Mouse (Mus musculus): ENCODE results near the gene Vdr. TPM values are rescaled to one million over a fixed set of nuclear protein-coding genes. Genes with fewer than 3 reads are reported as not detected.

Vdr gene
- polyA plus RNA-seq, 1 experiment from 2014 or later: 0.07 TPM

DNA sequence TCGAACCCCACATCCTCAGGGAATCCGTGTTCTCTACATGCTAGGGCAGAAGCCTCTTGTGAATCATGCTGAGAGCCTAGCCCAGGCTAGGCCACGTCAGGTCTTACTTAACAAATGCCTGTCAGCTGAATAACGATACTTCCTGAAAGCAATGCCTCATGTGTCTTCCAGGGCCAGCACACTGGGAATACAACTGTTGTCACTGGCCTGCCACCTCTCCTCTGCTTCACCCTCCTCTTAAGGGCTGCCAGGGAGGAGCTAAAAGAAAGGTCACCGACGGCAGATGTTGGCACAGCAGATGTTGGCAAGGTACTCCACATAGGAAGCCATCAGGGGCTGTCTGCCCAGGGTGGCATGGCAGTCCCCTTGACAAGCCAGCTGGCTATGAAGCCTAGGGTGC, 86.4 kb downstream of the Vdr start:
- WGBS: 77% methylated on average over 6 of the region's 6 CpGs
- Histone ChIP-seq H3K9ac (0 out of 2 replicates have a peak overlapping the region, but pooled peaks have one; percentile 1), H3K4me3 (no peak overlapping the region), H3K36me3 (0 out of 2 replicates have a peak, but pooled peaks cover 3% of the 10 kb centered on the region), H3K4me2 (no peak overlapping the region), H3K27ac (replicated peaks) (0 out of 2 replicates have a peak overlapping the region, but pooled peaks have one; percentile 38), H3K4me1 (replicated peaks) (peaks cover 89% of the 10 kb centered on the region), H3K27me3 (no peaks in the 10 kb centered on the region), H3K9me3 (no peaks in the 10 kb centered on the region)
- no peak for ATAC-seq (ENCODE audit: low read depth)

DNA sequence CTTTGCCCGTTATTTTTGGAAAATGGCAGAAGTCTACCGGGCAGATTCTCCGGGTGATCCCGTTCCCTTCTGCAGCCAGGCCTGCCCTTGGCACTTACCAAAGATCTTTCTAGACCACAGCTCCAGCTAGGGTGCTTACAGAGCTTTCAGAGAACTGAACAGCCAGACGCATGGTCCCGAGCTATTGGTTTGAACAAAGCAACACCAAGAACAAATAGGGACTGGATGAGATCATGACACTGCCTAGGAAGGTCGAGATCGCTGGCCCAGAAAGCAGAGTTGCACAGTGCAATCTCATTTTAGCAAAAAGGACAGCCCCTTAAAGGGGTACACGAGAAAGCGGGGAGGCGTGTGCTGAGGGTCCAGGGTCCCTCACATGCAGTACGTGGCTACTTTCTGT, 87.0 kb downstream of the Vdr start:
- no peak for ATAC-seq (ENCODE audit: low read depth)

DNA sequence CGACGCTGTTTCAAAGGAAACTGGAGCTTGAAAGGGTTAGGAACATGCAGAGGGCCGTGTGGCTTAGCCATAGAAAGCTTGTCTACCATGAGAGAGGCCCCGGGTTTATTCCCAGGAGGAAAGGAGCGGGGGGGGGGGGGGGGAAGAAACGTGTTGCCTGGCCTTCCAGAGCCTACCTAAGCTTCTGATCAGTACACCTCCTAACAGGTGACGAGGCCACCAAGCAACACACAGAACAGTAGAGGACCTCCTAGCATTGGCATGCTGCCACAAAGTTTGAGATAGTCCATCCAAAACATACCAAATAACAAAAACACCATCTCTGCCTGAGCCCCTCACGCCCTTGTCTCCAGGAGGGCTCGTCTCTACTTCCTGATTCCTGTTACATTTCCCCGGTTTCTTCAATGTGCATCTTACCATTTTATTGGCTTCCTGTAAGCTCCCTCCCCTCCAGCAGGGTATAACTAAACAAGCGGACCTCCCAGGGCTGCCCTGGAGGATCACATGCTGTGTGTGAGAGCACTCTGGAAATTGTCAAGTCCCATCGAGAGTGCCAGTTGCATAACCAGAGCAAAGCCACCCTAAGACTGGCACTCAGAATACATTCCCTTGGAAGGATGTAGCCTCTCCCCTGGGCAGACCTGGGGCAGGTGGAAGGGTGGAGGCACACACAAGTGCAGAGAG, 87.7 kb downstream of the Vdr start:
- Histone ChIP-seq H3K9ac (peak overlapping the region; percentile 31; the same call in 1 of the 2 replicates), H3K9me3 (no peaks in the 10 kb centered on the region), H3K4me2 (no peak overlapping the region), H3K27ac (replicated peaks) (peak overlapping the region; percentile 38; the same call in 1 of the 2 replicates), H3K4me3 (no peak overlapping the region), H3K4me1 (replicated peaks) (peaks cover 81% of the 10 kb centered on the region), H3K36me3 (0 out of 2 replicates have a peak, but pooled peaks cover 3% of the 10 kb centered on the region), H3K27me3 (no peaks in the 10 kb centered on the region)
- 52% methylated on average over 12 of the region's 12 CpGs for WGBS
- no peak for ATAC-seq (ENCODE audit: low read depth)

More for the DNA sequence above, 87.0 kb downstream of the Vdr start:
- no peaks in the 10 kb centered on the region for H3K27me3 ChIP-seq
- H3K4me1 ChIP-seq (replicated peaks): peaks cover 87% of the 10 kb centered on the region
- H3K4me3 ChIP-seq: no peak overlapping the region
- H3K9ac ChIP-seq: 0 out of 2 replicates have a peak overlapping the region, but pooled peaks have one; percentile 1
- no peak overlapping the region for H3K4me2 ChIP-seq
- WGBS: 70% methylated on average over 12 of the region's 12 CpGs
- H3K36me3 ChIP-seq: 0 out of 2 replicates have a peak, but pooled peaks cover 3% of the 10 kb centered on the region
- H3K9me3 ChIP-seq: no peaks in the 10 kb centered on the region
- H3K27ac ChIP-seq (replicated peaks): peak overlapping the region; percentile 38; the same call in 1 of the 2 replicates

DNA sequence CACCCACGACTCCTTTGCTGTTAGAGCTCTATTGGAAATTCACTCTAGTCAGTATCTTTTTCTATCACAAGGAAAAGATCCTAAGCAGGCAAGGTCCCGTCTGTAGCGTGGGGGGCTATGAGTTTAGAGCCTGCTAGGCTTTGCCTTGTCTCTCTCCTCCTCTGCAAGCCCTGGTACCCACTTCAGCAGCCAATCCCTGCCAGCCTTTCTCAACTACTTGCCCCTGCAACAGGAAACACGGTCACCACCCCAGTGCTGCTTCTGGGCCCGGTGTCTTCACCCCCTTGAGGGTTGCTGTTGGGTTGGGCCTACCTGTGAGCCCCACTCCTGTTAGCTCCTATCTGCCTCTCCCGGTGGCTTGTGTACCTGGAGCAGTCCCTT, 88.5 kb downstream of the Vdr start:
- no peak overlapping the region for H3K4me3 ChIP-seq
- H3K4me1 ChIP-seq (replicated peaks): peaks cover 75% of the 10 kb centered on the region
- no peak for ATAC-seq (ENCODE audit: low read depth)
- H3K36me3 ChIP-seq: 0 out of 2 replicates have a peak, but pooled peaks cover 3% of the 10 kb centered on the region
- H3K9ac ChIP-seq: 0 out of 2 replicates have a peak overlapping the region, but pooled peaks have one; percentile 22
- H3K9me3 ChIP-seq: no peaks in the 10 kb centered on the region
- H3K27me3 ChIP-seq: no peaks in the 10 kb centered on the region
- no peak overlapping the region; the same call in none of the 2 replicates for H3K27ac ChIP-seq (replicated peaks)
- no peak overlapping the region for H3K4me2 ChIP-seq
- 70% methylated on average over 6 of the region's 6 CpGs for WGBS

DNA sequence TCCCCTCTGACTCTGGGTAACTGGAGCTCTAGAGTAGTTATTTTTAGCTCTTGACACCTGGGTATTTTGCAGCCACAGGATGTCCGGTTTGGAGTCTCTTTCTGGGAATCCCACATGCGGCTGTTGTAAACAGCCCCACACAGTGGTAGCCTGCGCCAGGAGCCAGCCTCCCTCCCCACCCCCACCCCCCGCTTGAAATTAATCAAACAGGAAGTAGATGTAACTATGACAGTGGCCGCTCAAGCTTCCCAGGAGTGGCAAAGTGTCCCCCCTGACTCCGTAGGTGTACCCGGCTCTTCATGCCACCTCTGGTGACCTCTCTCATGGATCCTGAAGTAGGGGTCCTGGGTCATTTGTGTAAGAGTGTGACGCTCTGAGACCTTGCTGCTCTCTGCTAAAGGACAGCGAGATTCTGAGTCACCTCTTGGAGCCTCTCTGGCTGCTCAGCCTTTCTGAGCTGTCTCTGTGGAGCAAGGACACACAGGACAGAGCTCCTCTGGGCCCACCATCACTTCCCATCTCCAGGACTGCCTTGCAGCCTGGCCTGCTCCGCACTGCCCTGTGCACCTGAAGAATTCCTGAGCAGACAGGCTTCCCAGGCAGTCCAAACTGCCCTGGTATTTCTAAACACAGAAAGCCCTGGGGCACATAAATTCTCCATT, 89.0 kb downstream of the Vdr start:
- Histone ChIP-seq H3K4me1 (replicated peaks) (peaks cover 70% of the 10 kb centered on the region), H3K9ac (no peak overlapping the region)
- 61% methylated on average over 10 of the region's 10 CpGs for WGBS

DNA sequence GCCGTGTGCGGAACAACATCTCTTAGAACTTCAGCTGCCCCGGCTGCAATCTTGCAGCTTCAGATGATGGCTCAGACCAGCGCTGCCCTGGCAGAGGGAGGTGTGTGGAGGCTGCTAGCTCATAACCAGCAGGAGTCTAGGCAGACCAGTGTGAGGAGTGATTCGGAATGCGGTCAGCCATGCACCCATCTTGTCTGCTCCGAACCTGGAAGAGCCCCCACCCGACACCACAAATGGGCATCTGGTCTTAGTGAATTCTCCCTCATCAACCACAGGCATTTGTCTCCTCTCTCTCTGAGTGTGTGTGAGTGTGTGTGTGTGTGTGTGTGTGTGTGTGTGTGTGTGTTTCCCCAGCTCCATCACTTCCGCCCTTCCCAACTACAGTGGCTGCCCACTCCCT, 90.5 kb downstream of the Vdr start:
- Histone ChIP-seq H3K27me3 (no peaks in the 10 kb centered on the region), H3K27ac (replicated peaks) (no peak overlapping the region), H3K4me1 (replicated peaks) (peaks cover 61% of the 10 kb centered on the region), H3K9ac (no peak overlapping the region), H3K36me3 (0 out of 2 replicates have a peak, but pooled peaks cover 3% of the 10 kb centered on the region), H3K4me3 (no peak overlapping the region), H3K9me3 (no peaks in the 10 kb centered on the region), H3K4me2 (no peak overlapping the region)
- 80% methylated on average over 9 of the region's 9 CpGs for WGBS
- no peak for ATAC-seq (ENCODE audit: low read depth)

More for the DNA sequence above, 89.0 kb downstream of the Vdr start:
- Histone ChIP-seq H3K36me3 (0 out of 2 replicates have a peak, but pooled peaks cover 3% of the 10 kb centered on the region), H3K4me3 (no peak overlapping the region), H3K4me2 (no peak overlapping the region), H3K9me3 (no peaks in the 10 kb centered on the region), H3K27me3 (no peaks in the 10 kb centered on the region), H3K27ac (replicated peaks) (peak overlapping the region; percentile 28; the same call in 1 of the 2 replicates)
- no peak for ATAC-seq (ENCODE audit: low read depth)

DNA sequence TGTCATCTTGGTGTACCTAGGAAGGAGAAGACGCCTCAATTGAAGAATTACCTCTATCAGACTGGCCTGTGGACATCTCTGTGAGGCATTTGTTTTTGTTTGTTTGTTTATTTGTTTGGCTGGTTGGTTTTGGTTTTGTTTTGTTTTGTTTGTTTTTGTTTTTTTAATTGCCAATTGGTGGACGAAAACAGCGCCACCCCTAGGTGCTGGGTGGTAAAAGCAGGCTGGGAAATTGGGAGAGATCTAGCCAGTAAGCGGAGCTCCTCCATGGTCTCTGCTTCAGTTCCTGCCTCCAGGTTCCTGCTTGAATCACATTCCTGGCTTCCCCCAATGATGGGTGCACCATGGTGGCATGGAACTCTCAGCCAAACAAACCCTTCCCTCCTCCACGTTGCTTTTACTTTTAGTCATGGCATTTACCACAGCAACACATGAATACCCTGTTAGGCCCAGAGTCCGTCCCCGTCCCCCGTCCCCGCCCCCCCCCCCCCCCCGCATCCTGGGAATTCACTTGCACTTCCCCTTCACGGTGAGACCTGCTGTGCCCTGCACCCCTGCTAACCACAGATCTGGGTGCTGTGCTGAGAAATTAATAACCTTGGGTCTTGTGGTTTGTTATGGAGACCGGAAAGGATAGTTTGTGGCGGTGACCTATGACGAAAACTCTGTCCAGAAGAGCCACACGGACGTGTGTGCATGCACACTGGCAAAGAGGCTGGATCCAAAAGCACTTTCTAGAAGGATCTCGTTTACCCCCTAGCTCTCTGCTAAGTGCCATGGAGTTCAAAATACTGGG, 94.0 kb downstream of the Vdr start:
- Histone ChIP-seq H3K27ac (replicated peaks) (no peak overlapping the region), H3K27me3 (no peaks in the 10 kb centered on the region), H3K36me3 (0 out of 2 replicates have a peak, but pooled peaks cover 3% of the 10 kb centered on the region), H3K9me3 (no peaks in the 10 kb centered on the region), H3K4me1 (replicated peaks) (peaks cover 61% of the 10 kb centered on the region), H3K9ac (no peak overlapping the region), H3K4me2 (no peak overlapping the region), H3K4me3 (no peak overlapping the region)
- ATAC-seq (ENCODE audit: low read depth): no peak
- WGBS: 94% methylated on average over 17 of the region's 17 CpGs

DNA sequence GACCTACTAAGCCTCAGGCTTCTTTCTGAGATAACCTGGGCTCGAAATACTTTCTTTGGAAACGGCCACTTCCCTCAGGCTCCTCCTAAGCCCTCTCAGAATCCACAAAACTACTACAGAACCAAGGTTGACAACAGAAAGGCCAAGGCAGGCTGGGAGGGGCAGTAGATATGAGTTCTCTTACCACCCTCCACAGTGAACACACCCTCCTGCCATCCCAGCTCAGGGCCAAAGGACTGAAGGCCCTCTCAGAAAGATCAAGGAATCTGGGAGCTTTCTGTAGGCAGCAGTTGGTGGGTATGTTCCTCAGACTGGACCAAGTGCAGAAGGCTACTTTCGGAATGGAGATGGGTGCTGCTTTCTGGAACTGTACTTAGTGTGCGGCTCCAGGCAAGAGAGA, 95.2 kb downstream of the Vdr start:
- Histone ChIP-seq H3K4me2 (no peak overlapping the region), H3K9ac (no peak overlapping the region), H3K9me3 (no peaks in the 10 kb centered on the region), H3K4me3 (no peak overlapping the region), H3K36me3 (peaks cover 4% of the 10 kb centered on the region), H3K27me3 (no peaks in the 10 kb centered on the region), H3K4me1 (replicated peaks) (peaks cover 60% of the 10 kb centered on the region), H3K27ac (replicated peaks) (no peak overlapping the region)
- ATAC-seq (ENCODE audit: low read depth): no peak
- WGBS: 94% methylated on average over 4 of the region's 4 CpGs

DNA sequence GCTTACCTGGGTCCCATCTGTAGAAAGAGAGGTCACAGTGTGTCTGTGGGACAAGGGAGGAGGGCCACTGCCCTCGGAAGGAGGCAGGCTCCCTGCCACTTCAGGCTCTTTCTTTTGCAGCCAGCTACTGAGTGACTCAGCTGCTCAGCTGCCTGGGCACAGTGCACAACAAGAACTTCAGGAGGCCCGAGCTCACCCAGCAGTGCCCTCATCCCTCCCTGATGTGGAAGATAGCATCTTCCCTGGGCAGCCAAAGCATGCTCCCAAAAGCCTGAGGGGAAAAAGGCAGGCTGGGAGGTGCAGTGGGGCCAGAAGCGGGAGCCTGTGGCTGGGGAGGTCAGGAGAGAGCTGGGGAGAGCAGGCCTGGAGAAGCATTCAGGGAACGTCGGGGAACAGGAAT, 95.7 kb downstream of the Vdr start:
- Histone ChIP-seq H3K36me3 (peaks cover 10% of the 10 kb centered on the region), H3K4me2 (no peak overlapping the region), H3K27me3 (no peaks in the 10 kb centered on the region), H3K4me3 (no peak overlapping the region), H3K27ac (replicated peaks) (no peak overlapping the region), H3K9me3 (no peaks in the 10 kb centered on the region), H3K4me1 (replicated peaks) (peaks cover 56% of the 10 kb centered on the region), H3K9ac (peak overlapping the region; percentile 49; the same call in 1 of the 2 replicates)
- WGBS: 63% methylated on average over 5 of the region's 5 CpGs
- ATAC-seq (ENCODE audit: low read depth): no peak

DNA sequence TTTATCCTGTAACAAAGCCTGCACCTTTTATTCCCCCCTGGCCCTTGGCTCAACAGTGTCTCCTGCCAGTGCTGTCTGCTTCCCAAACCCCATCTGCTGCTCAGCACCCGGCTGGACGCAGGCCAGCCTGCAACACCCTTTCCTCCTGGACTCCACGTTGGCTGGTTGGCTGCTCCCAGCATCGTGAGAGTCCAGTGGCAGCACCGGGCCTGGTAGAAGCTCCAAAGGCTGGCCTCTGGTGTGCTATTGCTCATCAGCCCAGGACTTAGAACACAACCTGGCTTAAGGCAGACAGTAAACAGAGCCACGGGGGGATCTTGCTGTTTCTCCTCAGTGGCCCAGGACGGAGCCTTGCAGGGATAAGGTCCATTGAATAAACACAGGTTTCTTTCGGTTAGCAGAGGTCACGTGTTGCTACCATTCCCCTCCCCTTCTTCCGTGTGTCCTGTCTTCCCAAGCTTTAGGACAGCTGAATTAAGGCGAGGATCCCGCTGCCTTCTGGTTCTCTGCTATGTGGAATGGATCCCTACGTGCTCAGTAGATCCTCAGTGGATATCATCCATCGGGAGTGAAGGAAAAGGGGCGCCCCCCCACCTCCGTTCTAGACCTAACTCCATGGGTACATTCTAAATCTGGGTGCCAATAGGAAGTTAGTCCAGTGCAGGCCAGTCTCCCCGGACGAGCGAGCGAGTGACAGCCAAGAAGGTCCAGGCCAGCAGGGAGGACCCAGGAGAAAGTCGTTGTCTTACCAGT, 96.8 kb downstream of the Vdr start:
- Histone ChIP-seq H3K27me3 (no peaks in the 10 kb centered on the region), H3K4me2 (no peak overlapping the region), H3K4me1 (replicated peaks) (peaks cover 49% of the 10 kb centered on the region), H3K9ac (no peak overlapping the region), H3K27ac (replicated peaks) (peak overlapping the region; percentile 75), H3K9me3 (no peaks in the 10 kb centered on the region), H3K36me3 (peaks cover 21% of the 10 kb centered on the region), H3K4me3 (no peak overlapping the region)
- no peak for ATAC-seq (ENCODE audit: low read depth)
- 56% methylated on average over 21 of the region's 21 CpGs for WGBS

DNA sequence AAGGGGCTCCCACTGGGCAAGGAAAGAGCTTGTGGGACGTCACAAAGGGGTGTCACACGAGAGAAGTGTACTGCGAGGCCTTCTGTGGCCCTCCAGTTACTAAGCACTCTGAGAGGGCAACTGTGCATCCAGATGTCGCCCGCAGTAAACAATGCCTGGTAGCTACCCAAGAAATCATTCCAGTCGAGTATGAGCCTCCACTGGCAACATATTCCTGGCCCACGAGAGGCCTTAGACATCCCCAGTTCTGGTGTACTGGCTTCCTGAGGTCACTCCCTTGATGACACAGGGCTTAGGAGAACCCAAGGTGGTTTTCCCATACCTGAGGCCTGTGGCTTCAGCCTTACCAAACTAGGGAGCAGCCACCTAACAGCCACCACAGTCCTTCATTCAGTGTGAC, 97.6 kb downstream of the Vdr start:
- 53% methylated on average over 7 of the region's 7 CpGs for WGBS
- Histone ChIP-seq H3K4me3 (no peak overlapping the region), H3K9ac (peak overlapping the region; percentile 19; the same call in 1 of the 2 replicates), H3K27ac (replicated peaks) (peak overlapping the region; percentile 75), H3K36me3 (peaks cover 28% of the 10 kb centered on the region), H3K4me1 (replicated peaks) (peaks cover 47% of the 10 kb centered on the region), H3K9me3 (no peaks in the 10 kb centered on the region), H3K27me3 (no peaks in the 10 kb centered on the region), H3K4me2 (no peak overlapping the region)
- ATAC-seq (ENCODE audit: low read depth): no peak
